Mouse (Mus musculus) limb, embryonic 14.5 days (tissue): ENCODE measurements around the gene Tmem237. TPM values are rescaled to one million over a fixed set of nuclear protein-coding genes. Genes with fewer than 3 reads are reported as not detected.

Experiments
- ATAC-seq: fragments of 200-750 bp; cut with Nextera tagmentation; 2 replicates; pipeline ENCODE4 v1.8.0; 2017; ENCODE audit warnings: low read depth, moderate number of reproducible peaks, moderate TSS enrichment; ENCODE audit not compliant: low FRiP score
- DNase-seq: peaks from one replicate; pipeline ENCODE4 v3.0.0-alpha.2; 2015; ENCODE audit warnings: low spot score
- H3K27ac ChIP-seq: fragments of 300-500 bp; sonication (generic); replicated peaks from 2 replicates; pipeline ENCODE4 v1.5.1; 2014; ENCODE audit warnings: low read depth, mild to moderate bottlenecking, low read length, moderate library complexity, mixed read lengths
- H3K27me3 ChIP-seq: fragments of 300-500 bp; sonication (generic); 2 replicates; pipeline ENCODE4 v1.6.1; 2014; ENCODE audit warnings: low read length, mixed read lengths; ENCODE audit not compliant: control insufficient read depth, insufficient read depth
- H3K36me3 ChIP-seq: fragments of 300-500 bp; sonication (generic); 2 replicates; pipeline ENCODE4 v1.6.1; 2014; ENCODE audit warnings: mild to moderate bottlenecking, low read length, moderate library complexity, mixed read lengths; ENCODE audit not compliant: control insufficient read depth, insufficient read depth
- H3K4me1 ChIP-seq: fragments of 300-500 bp; sonication (generic); 2 replicates; pipeline ENCODE4 v1.6.1; 2014; ENCODE audit warnings: antibody characterized with exemption, low read length, mixed read lengths; ENCODE audit not compliant: control insufficient read depth, insufficient read depth
- H3K4me2 ChIP-seq: fragments of 300-500 bp; sonication (generic); replicated peaks from 2 replicates; pipeline ENCODE4 v1.6.1; 2014; ENCODE audit warnings: low read depth, mild to moderate bottlenecking, low read length, moderate library complexity; ENCODE audit not compliant: severe bottlenecking
- H3K4me3 ChIP-seq: fragments of 300-500 bp; sonication (generic); replicated peaks from 2 replicates; pipeline ENCODE4 v1.5.1; 2014; ENCODE audit warnings: low read length
- H3K9ac ChIP-seq: fragments of 300-500 bp; sonication (generic); 2 replicates; pipeline ENCODE4 v1.6.1; 2014; ENCODE audit warnings: mild to moderate bottlenecking, low read depth, low read length, moderate library complexity; ENCODE audit not compliant: severe bottlenecking
- H3K9me3 ChIP-seq: fragments of 300-500 bp; sonication (generic); 2 replicates; pipeline ENCODE4 v1.6.1; 2016; ENCODE audit warnings: low read length; ENCODE audit not compliant: control insufficient read depth
- POLR2A ChIP-seq: fragments of 200-500 bp; IDR thresholded peaks from 2 replicates; pipeline ENCODE4 v1.8.0; 2012; ENCODE audit warnings: inconsistent platforms, mild to moderate bottlenecking, moderate library complexity, borderline replicate concordance; ENCODE audit not compliant: insufficient read depth, insufficient read length; ENCODE audit errors: extremely low read depth
- WGBS: fragments of 180-500 bp; shearing (Covaris S2); extraction: QIAGEN DNeasy Blood & Tissue Kit; methylation state at CpG from one replicate; pipeline ENCODE4 v1.1.7; 2014; 5-methylcytosine and 5-hydroxymethylcytosine counted together
- polyA plus RNA-seq, 2 experiments: library from polyadenylated mRNA; depleted of rRNA in 1 of 2; stranded (reverse) in 1 of 2; unstranded in 1 of 2; fragments of >200 nt; fragmentation: Nextera tagmentation in 1 of 2; extraction: Ambion mirVana in 1 of 2; gene quantifications; 2 replicates each; pipeline versions ENCODE4 v1.2.1 to v1.2.3; 2012 to 2014

Tmem237 gene
- polyA plus RNA-seq, 2 experiments = 26.0 to 33.3 TPM

GRCm38 (mm10) chr1:59101020-59101419 is 19.2 kb downstream of the Tmem237 start:
- Histone ChIP-seq H3K4me3 (no peak overlapping the region), H3K4me2 (no peak overlapping the region), H3K9ac (no peak overlapping the region), H3K9me3 (no peaks in the 10 kb centered on the region), H3K36me3 (peaks cover 20% of the 10 kb centered on the region), H3K27ac (no peak overlapping the region), H3K27me3 (no peaks in the 10 kb centered on the region), H3K4me1 (no peaks in the 10 kb centered on the region)
- no peak for ATAC-seq
- TF ChIP-seq POLR2A = no peak
- 87% methylated on average over 5 of the region's 5 CpGs for WGBS
- no peak for DNase-seq

GRCm38 (mm10) chr1:59094705-59095104 is 25.5 kb downstream of the Tmem237 start, which contains the start of gene C2cd6:
C2cd6 (minus strand) TSS chr1:59094900.
- Histone ChIP-seq H3K4me3 (no peak within 1 kb of the TSS), H3K27ac (no peak within 1 kb of the TSS), H3K27me3 (no peaks in the 10 kb centered on the region), H3K9ac (no peak within 1 kb of the TSS), H3K4me1 (no peaks in the 10 kb centered on the region), H3K36me3 (peaks cover 5% of the 10 kb centered on the region), H3K4me2 (no peak within 1 kb of the TSS), H3K9me3 (no peaks in the 10 kb centered on the region)
- DNase-seq (no peak), ATAC-seq (no peak)
- WGBS = 92% methylated on average over 19 of the region's 19 CpGs
- no peak for TF ChIP-seq POLR2A

- DNase-seq = no peak
- H3K4me2 ChIP-seq = no peak overlapping the region
- no peaks in the 10 kb centered on the region for H3K9me3 ChIP-seq
- WGBS = 21% methylated on average over 3 of the region's 3 CpGs
- no peaks in the 10 kb centered on the region for H3K4me1 ChIP-seq
- H3K36me3 ChIP-seq = no peaks in the 10 kb centered on the region
- no peaks in the 10 kb centered on the region for H3K27me3 ChIP-seq
- no peak for TF ChIP-seq POLR2A
- no peak for ATAC-seq
- no peak overlapping the region for H3K9ac ChIP-seq
- no peak overlapping the region for H3K4me3 ChIP-seq
- no peak overlapping the region for H3K27ac ChIP-seq
Measured at GRCm38 (mm10) chr1:59070867-59071266, 49.3 kb downstream of the Tmem237 start.

DNA sequence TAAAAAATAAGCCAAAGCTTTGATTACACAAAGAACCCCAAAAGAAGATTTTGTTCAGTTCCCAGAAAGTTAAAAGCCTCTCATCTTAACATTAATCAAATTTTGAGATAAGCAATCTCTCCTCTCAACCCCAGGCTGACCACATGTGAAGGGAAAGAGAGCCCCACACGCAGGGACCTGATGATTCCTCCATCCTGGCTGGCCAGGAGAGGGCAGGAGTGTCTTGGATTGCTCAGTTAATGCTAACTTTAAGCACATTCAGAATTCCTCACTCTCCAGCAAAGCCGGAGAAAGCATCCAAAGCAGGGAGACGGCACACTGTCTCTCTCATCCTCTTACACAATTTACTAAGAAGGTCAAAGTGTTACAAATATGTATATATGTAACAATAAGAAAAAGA is 52.2 kb downstream of the Tmem237 start:
- no peak for TF ChIP-seq POLR2A
- DNase-seq = peak; percentile 46

DNA sequence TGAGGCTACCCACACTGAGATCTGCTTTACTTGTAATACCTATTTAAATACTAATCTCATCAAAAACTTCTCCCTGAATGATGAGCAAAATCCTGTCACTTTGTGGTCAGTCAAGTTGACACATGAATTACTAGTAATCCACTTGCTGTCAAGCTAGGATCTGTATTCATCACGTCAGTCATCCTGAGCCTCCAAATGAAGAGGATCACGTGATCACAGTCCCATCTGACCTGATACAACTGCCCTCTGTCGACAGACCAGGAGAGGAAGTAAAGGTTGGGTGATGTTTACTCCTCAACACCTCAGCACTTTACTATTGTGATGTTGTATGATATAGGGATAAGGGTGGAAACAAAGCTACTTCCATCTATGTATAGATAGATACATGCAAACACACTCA is 56.5 kb downstream of the Tmem237 start:
- H3K9ac ChIP-seq = no peak overlapping the region
- H3K27me3 ChIP-seq = no peaks in the 10 kb centered on the region
- no peak for TF ChIP-seq POLR2A
- H3K9me3 ChIP-seq = no peaks in the 10 kb centered on the region
- DNase-seq (no peak), ATAC-seq (no peak)
- WGBS = 58% methylated on average over 3 of the region's 3 CpGs
- H3K4me1 ChIP-seq = no peaks in the 10 kb centered on the region
- H3K4me3 ChIP-seq = no peak overlapping the region
- H3K27ac ChIP-seq = no peak overlapping the region
- H3K36me3 ChIP-seq = no peaks in the 10 kb centered on the region
- H3K4me2 ChIP-seq = no peak overlapping the region

More for the DNA sequence above, 52.2 kb downstream of the Tmem237 start:
- Histone ChIP-seq H3K4me2 (no peak overlapping the region), H3K9me3 (no peaks in the 10 kb centered on the region), H3K9ac (no peak overlapping the region), H3K27me3 (no peaks in the 10 kb centered on the region), H3K27ac (no peak overlapping the region), H3K36me3 (no peaks in the 10 kb centered on the region), H3K4me3 (no peak overlapping the region), H3K4me1 (no peaks in the 10 kb centered on the region)
- no peak for ATAC-seq
- 7% methylated on average over 3 of the region's 3 CpGs for WGBS

DNA sequence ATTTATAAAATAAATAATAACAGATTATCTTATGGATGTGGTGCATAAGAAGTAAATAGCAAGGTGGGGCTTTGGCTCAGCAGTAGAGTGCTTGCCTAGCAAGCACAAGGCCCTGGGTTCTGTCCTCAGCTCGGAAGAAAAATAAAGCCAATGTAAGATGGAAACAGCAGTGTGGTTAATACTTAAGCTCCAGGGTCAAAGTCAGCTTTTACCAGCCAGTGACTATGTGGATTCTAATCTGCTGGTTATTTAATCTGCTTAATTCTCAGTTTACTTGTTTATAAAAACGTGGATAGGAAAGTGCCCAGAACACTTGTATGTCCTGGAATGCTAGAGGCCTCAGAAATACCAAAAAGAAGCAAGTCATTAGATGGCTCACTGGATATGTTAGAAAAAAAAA is 63.3 kb downstream of the Tmem237 start:
- H3K36me3 ChIP-seq = no peaks in the 10 kb centered on the region
- no peak for DNase-seq
- ATAC-seq = no peak
- WGBS = 72% methylated on average over 2 of the region's 2 CpGs
- no peaks in the 10 kb centered on the region for H3K27me3 ChIP-seq
- H3K9ac ChIP-seq = no peak overlapping the region
- no peaks in the 10 kb centered on the region for H3K9me3 ChIP-seq
- TF ChIP-seq POLR2A = no peak
- no peak overlapping the region for H3K27ac ChIP-seq
- H3K4me2 ChIP-seq = no peak overlapping the region
- no peaks in the 10 kb centered on the region for H3K4me1 ChIP-seq
- H3K4me3 ChIP-seq = no peak overlapping the region
